Mouse (Mus musculus) right cerebral cortex, adult 18-20 months (tissue): ENCODE measurements around the gene Crip1.
A peak's percentile ranks its signal among the peaks of the same experiment; 100 is the strongest.

ENCODE experiments used
- DNase-seq: peaks from one replicate; pipeline ENCODE4 v3.0.0; 2022; ENCODE audit warnings: mixed read lengths

The Crip1 gene

GRCm38 (mm10) chr12:113149341-113149740 lies 3.2 kb downstream of the Crip1 start:
- no peak for DNase-seq

GRCm38 (mm10) chr12:113149896-113150295 lies 3.8 kb downstream of the Crip1 start:
- no peak for DNase-seq

GRCm38 (mm10) chr12:113150591-113150990 lies 4.5 kb downstream of the Crip1 start:
- DNase-seq = no peak

- DNase-seq = no peak
Measured at GRCm38 (mm10) chr12:113151046-113151445, 4.9 kb downstream of the Crip1 start.

GRCm38 (mm10) chr12:113151661-113152271 lies 5.7 kb downstream of the Crip1 start:
- no peak for DNase-seq

GRCm38 (mm10) chr12:113152272-113152661 lies 6.2 kb downstream of the Crip1 start:
- no peak for DNase-seq

- DNase-seq = no peak
Measured at GRCm38 (mm10) chr12:113152991-113153525, 6.9 kb downstream of the Crip1 start.

- no peak for DNase-seq
Measured at GRCm38 (mm10) chr12:113153971-113154370, 7.9 kb downstream of the Crip1 start.

GRCm38 (mm10) chr12:113154747-113155075 lies 8.6 kb downstream of the Crip1 start:
- DNase-seq = no peak

GRCm38 (mm10) chr12:113155076-113155771 lies 9.1 kb downstream of the Crip1 start:
- peak; percentile 18 for DNase-seq

GRCm38 (mm10) chr12:113155887-113156539 lies 9.9 kb downstream of the Crip1 start, which contains the start of gene Tedc1:
TSS of gene Tedc1 (plus strand) at chr12:113156421.
- DNase-seq = peak; percentile 99

GRCm38 (mm10) chr12:113156540-113156929 lies 10.4 kb downstream of the Crip1 start:
- no peak for DNase-seq

- DNase-seq = no peak
Measured at GRCm38 (mm10) chr12:113157002-113157401, 10.9 kb downstream of the Crip1 start.

GRCm38 (mm10) chr12:113157521-113157920 lies 11.4 kb downstream of the Crip1 start:
- no peak for DNase-seq

- no peak for DNase-seq
Measured at GRCm38 (mm10) chr12:113157971-113158370, 11.9 kb downstream of the Crip1 start.

GRCm38 (mm10) chr12:113163561-113164006 lies 17.5 kb downstream of the Crip1 start:
- DNase-seq = no peak

- DNase-seq = no peak
Measured at GRCm38 (mm10) chr12:113168031-113168536, 22.0 kb downstream of the Crip1 start.

- no peak for DNase-seq
Measured at GRCm38 (mm10) chr12:113176960-113177725, 31.0 kb downstream of the Crip1 start.

- DNase-seq = no peak
Measured at GRCm38 (mm10) chr12:113181020-113181419, 34.9 kb downstream of the Crip1 start.

- no peak for DNase-seq
Measured at GRCm38 (mm10) chr12:113184945-113185344, 38.8 kb downstream of the Crip1 start.

- no peak for DNase-seq
Measured at GRCm38 (mm10) chr12:113185442-113186291, 39.6 kb downstream of the Crip1 start, which contains the start of gene Tmem121. TSS of gene Tmem121 (plus strand) at chr12:113185930.
